Mouse (Mus musculus): ENCODE measurements around the gene Pdgfra.

The Pdgfra gene

GRCm38 (mm10) chr5:75214520-75214919 is 62.4 kb downstream of the Pdgfra start:
- DNase-seq (ENCODE audit: low read depth): no peak

- DNase-seq (ENCODE audit: low read depth): no peak
Observed at GRCm38 (mm10) chr5:75214929-75215328, 62.8 kb downstream of the Pdgfra start.

GRCm38 (mm10) chr5:75215678-75216256 is 63.7 kb downstream of the Pdgfra start:
- DNase-seq (ENCODE audit: low read depth): no peak

GRCm38 (mm10) chr5:75221610-75222009 is 69.5 kb downstream of the Pdgfra start:
- DNase-seq (ENCODE audit: low read depth): no peak

GRCm38 (mm10) chr5:75222491-75223265 is 70.6 kb downstream of the Pdgfra start:
- no peak for DNase-seq (ENCODE audit: low read depth)

- DNase-seq (ENCODE audit: low read depth): no peak
Observed at GRCm38 (mm10) chr5:75238363-75238762, 86.3 kb downstream of the Pdgfra start.

- no peak for DNase-seq (ENCODE audit: low read depth)
Observed at GRCm38 (mm10) chr5:75238928-75239777, 87.1 kb downstream of the Pdgfra start.

- DNase-seq (ENCODE audit: low read depth): no peak
Observed at GRCm38 (mm10) chr5:75247070-75247740, 95.1 kb downstream of the Pdgfra start.

All from naive thymus-derived CD4-positive, alpha-beta T cell, adult 2 months (primary cell).